In the genomic region with DNA sequence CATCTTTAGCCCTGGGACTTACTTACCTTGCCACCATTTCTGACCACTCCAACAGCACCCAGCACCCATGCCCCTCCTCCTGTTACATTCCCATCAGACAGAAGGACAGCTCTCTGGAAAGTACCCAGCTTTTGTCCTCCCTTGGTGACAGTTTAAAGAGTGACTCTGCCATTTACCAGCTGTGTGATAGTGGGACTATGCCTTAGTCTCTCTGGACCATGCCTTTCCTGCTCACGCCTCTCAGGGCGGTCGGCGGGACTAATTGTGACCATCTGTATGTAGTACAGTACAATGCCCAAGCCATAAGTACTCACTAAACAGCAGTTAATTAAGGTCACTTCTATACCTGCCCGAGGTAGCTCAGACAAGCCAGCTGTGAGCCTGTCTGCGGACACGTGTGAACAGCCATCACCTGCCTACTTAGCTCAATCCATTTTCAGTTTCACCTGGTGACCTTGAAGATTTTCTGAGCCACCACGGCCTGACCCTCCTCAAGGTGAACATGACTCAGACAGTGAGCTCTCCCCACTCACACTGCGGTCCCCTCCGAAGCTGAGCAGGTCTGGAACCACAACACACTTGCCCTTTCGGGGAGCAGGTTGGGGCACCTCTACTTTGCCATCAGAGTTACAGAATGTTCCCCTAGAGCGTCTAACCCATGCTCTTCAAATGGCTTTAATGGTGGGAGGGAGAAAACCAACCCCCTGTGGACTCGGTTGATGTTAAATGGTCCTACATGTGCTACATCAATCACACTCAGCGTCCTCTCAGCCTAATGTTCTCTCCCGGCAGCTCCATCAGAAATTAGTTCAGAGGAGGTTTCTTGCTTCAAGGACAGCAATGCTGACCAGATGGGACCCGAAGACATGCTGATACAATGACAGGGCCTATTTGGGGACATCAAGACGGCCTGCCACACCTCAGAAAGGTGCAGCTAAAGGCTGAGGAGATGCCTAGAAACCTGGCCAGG, we compare ENCODE assay signal across 11 mouse cellular contexts. TPM values are rescaled to one million over a fixed set of nuclear protein-coding genes. Genes with fewer than 3 reads are reported as not detected.
DNase-seq lines count a peak whose midpoint lies in the region; ATAC-seq lines count a peak whose summit lies in the region.
"Had no signal": no experiment of that assay in that cellular context is flagged by ENCODE, and none has a peak within 500 bp of the region (broad histone marks: within the 10 kb centered on the region; RNA-seq: fewer than 3 reads in every experiment).

No protein-coding gene starts in this region.

- 0 out of 2 replicates have a peak overlapping the region, but pooled peaks have one; percentile 24 for H3K9ac ChIP-seq in heart, embryonic 11.5 days (ENCODE audit: low read depth, low read length)
- no peak overlapping the region for H3K9ac ChIP-seq in lung, embryonic 16.5 days (ENCODE audit: low read length)
- H3K9ac ChIP-seq in hindbrain, embryonic 14.5 days, result no peak overlapping the region
- H3K9ac ChIP-seq: liver, embryonic 14.5 days had no signal

- H3K36me3 ChIP-seq in heart, embryonic 11.5 days (ENCODE audit: control insufficient read depth, insufficient read depth, low read length), result no peaks in the 10 kb centered on the region
- no peaks in the 10 kb centered on the region for H3K36me3 ChIP-seq in lung, embryonic 16.5 days (ENCODE audit: control insufficient read depth, insufficient read depth, low read length)
- H3K36me3 ChIP-seq in hindbrain, embryonic 14.5 days (replicated peaks; ENCODE audit: control insufficient read depth, insufficient read depth), result no peaks in the 10 kb centered on the region
- H3K36me3 ChIP-seq: embryonic facial prominence, embryonic 10.5 days had no signal

- intact Hi-C loops in heart, postnatal 10 days (cut with DNase I), result no loop called here

- peaks cover 25% of the 10 kb centered on the region for H3K4me1 ChIP-seq in heart, embryonic 11.5 days (ENCODE audit: control insufficient read depth, insufficient read depth, low read length)
- H3K4me1 ChIP-seq in lung, embryonic 16.5 days (replicated peaks; ENCODE audit: control insufficient read depth, insufficient read depth, low read length), result peaks cover 13% of the 10 kb centered on the region
- H3K4me1 ChIP-seq in hindbrain, embryonic 14.5 days (replicated peaks; ENCODE audit: control insufficient read depth, insufficient read depth, low read length), result peaks cover 13% of the 10 kb centered on the region; the same call in 1 of the 2 replicates

- no peak overlapping the region for H3K4me3 ChIP-seq in heart, embryonic 11.5 days (ENCODE audit: low read depth, low read length)
- no peak overlapping the region for H3K4me3 ChIP-seq in lung, embryonic 16.5 days (ENCODE audit: low read length)
- no peak overlapping the region for H3K4me3 ChIP-seq in hindbrain, embryonic 14.5 days (replicated peaks; ENCODE audit: low read length)
- H3K4me3 ChIP-seq: embryonic facial prominence, embryonic 10.5 days had no signal

- DNase-seq in heart, postnatal 10 days, result no peak
- no peak for DNase-seq in lung, postnatal 25 days (ENCODE audit: low spot score)
- DNase-seq in A20 (ENCODE audit: low read depth, low spot score), result peak; percentile 56
- no peak for DNase-seq in hindbrain, embryonic 14.5 days (ENCODE audit: low spot score)
- no peak for DNase-seq in urinary bladder, postnatal 14 days (ENCODE audit: low spot score)
- no peak for DNase-seq in testis, postnatal 10 days (ENCODE audit: low spot score)
- DNase-seq: cerebellum, adult 8-10 months had no signal

- no peak for ATAC-seq in heart, embryonic 11.5 days (replicated peaks; ENCODE audit: insufficient number of reproducible peaks, low FRiP score, low TSS enrichment)
- peak; percentile 72 for ATAC-seq in lung, embryonic 16.5 days (ENCODE audit: low read depth)
- ATAC-seq in hindbrain, embryonic 14.5 days (ENCODE audit: low FRiP score), result peak; percentile 25; the same call in 1 of the 2 replicates

- H3K9me3 ChIP-seq in heart, embryonic 11.5 days (replicated peaks; ENCODE audit: control insufficient read depth, low read length), result no peaks in the 10 kb centered on the region
- no peaks in the 10 kb centered on the region for H3K9me3 ChIP-seq in lung, embryonic 16.5 days (ENCODE audit: control insufficient read depth, low read length)
- no peaks in the 10 kb centered on the region for H3K9me3 ChIP-seq in hindbrain, embryonic 14.5 days (ENCODE audit: control insufficient read depth, low read length)
- H3K9me3 ChIP-seq: embryonic facial prominence, embryonic 10.5 days had no signal

- no peak overlapping the region for H3K27ac ChIP-seq in heart, embryonic 11.5 days (ENCODE audit: low read depth, low read length)
- no peak overlapping the region for H3K27ac ChIP-seq in lung, embryonic 16.5 days (ENCODE audit: low read length)
- no peak overlapping the region for H3K27ac ChIP-seq in hindbrain, embryonic 14.5 days
- H3K27ac ChIP-seq: liver, embryonic 14.5 days had no signal

- H3K27me3 ChIP-seq in heart, embryonic 11.5 days (ENCODE audit: control insufficient read depth, insufficient read depth, low read length), result no peaks in the 10 kb centered on the region
- H3K27me3 ChIP-seq in lung, embryonic 16.5 days (ENCODE audit: control insufficient read depth, insufficient read depth, low read depth, low read length), result no peaks in the 10 kb centered on the region
- H3K27me3 ChIP-seq in hindbrain, embryonic 14.5 days (ENCODE audit: control insufficient read depth, insufficient read depth, low read length), result no peaks in the 10 kb centered on the region

- no peak overlapping the region for H3K4me2 ChIP-seq in heart, embryonic 11.5 days
- no peak overlapping the region for H3K4me2 ChIP-seq in lung, embryonic 16.5 days (ENCODE audit: low read depth, low read length)
- no peak overlapping the region for H3K4me2 ChIP-seq in hindbrain, embryonic 14.5 days (replicated peaks)

- WGBS in heart, embryonic 11.5 days (ENCODE audit: insufficient replicate concordance), result 71% methylated on average over 17 of the region's 17 CpGs
- 66% methylated on average over 17 of the region's 17 CpGs for WGBS in lung, embryonic 16.5 days
- WGBS in hindbrain, embryonic 14.5 days, result 66% methylated on average over 17 of the region's 17 CpGs

RNA-seq across cellular contexts. Expression of gene Ier5, which starts 38.3 kb away (rescaled TPM):
- 7.3 and 7.7 TPM in 2 replicates for polyA plus RNA-seq in heart, embryonic 11.5 days (2014; fragmentation: Nextera tagmentation; extraction: Ambion mirVana)
- total RNA-seq in heart, postnatal 10 days (2021), result 10 to 100 TPM; 20.4 to 22.6 TPM
- polyA plus RNA-seq in lung, embryonic 16.5 days (2015; fragmentation: Nextera tagmentation; extraction: Ambion mirVana), result 4.3 and 4.5 TPM in 2 replicates
- 10.5 and 13.0 TPM in 2 replicates for polyA plus RNA-seq in hindbrain, embryonic 14.5 days (2014; fragmentation: Nextera tagmentation; extraction: Ambion mirVana)
